Mouse (Mus musculus) embryonic facial prominence, embryonic 11.5 days (tissue): ENCODE measurements around the gene Lag3. TPM values are rescaled to one million over a fixed set of nuclear protein-coding genes. Genes with fewer than 3 reads are reported as not detected.

Source experiments
- ATAC-seq: fragments of 200-750 bp; cut with Nextera tagmentation; replicated peaks from 2 replicates; pipeline ENCODE4 v1.8.0; 2017; ENCODE audit warnings: low read depth; ENCODE audit not compliant: insufficient number of reproducible peaks, low FRiP score, low TSS enrichment
- DNase-seq: peaks from one replicate; pipeline ENCODE4 v3.0.0-alpha.2; 2015; ENCODE audit warnings: low spot score
- H3K27ac ChIP-seq: fragments of 300-500 bp; sonication (generic); replicated peaks from 2 replicates; pipeline ENCODE4 v1.5.1; 2014; ENCODE audit warnings: mild to moderate bottlenecking, low read depth, low read length, control low read depth
- H3K27me3 ChIP-seq: fragments of 300-500 bp; sonication (generic); 2 replicates; pipeline ENCODE4 v1.6.1; 2014; ENCODE audit warnings: mild to moderate bottlenecking, low read length, moderate library complexity, mixed read lengths; ENCODE audit not compliant: control insufficient read depth, insufficient read depth
- H3K36me3 ChIP-seq: fragments of 300-500 bp; sonication (generic); replicated peaks from 2 replicates; pipeline ENCODE4 v1.6.1; 2014; ENCODE audit warnings: low read depth, mild to moderate bottlenecking, low read length, moderate library complexity, mixed read lengths; ENCODE audit not compliant: control insufficient read depth, insufficient read depth
- H3K4me1 ChIP-seq: fragments of 300-500 bp; sonication (generic); 2 replicates; pipeline ENCODE4 v1.6.1; 2014; ENCODE audit warnings: low read length, mixed read lengths; ENCODE audit not compliant: control insufficient read depth, insufficient read depth
- H3K4me2 ChIP-seq: fragments of 300-500 bp; sonication (generic); 2 replicates; pipeline ENCODE4 v1.6.1; 2014; ENCODE audit warnings: low read depth, mild to moderate bottlenecking, control low read depth, low read length, moderate library complexity
- H3K4me3 ChIP-seq: fragments of 300-500 bp; sonication (generic); 2 replicates; pipeline ENCODE4 v1.5.1; 2014; ENCODE audit warnings: low read depth, low read length, control low read depth
- H3K9ac ChIP-seq: fragments of 300-500 bp; sonication (generic); replicated peaks from 2 replicates; pipeline ENCODE4 v1.6.1; 2014; ENCODE audit warnings: mild to moderate bottlenecking, control low read depth, low read length
- H3K9me3 ChIP-seq: fragments of 300-500 bp; sonication (generic); replicated peaks from 2 replicates; pipeline ENCODE4 v1.6.1; 2016; ENCODE audit warnings: mild to moderate bottlenecking, low read length, inconsistent platforms, mixed read lengths; ENCODE audit not compliant: control insufficient read depth
- WGBS: fragments of 180-500 bp; shearing (Covaris S2); extraction: QIAGEN DNeasy Blood & Tissue Kit; methylation state at CpG from one replicate; pipeline ENCODE4 v1.1.7; 2014; 5-methylcytosine and 5-hydroxymethylcytosine counted together
- polyA plus RNA-seq: library from polyadenylated mRNA; unstranded; fragments of >200 nt; fragmentation: Nextera tagmentation; extraction: Ambion mirVana; gene quantifications from 2 replicates; pipeline ENCODE4 v1.2.1, GENCODE M21; 2014

The Lag3 gene
- polyA plus RNA-seq, 1 experiment from 2014 or later: 1.7 TPM

DNA sequence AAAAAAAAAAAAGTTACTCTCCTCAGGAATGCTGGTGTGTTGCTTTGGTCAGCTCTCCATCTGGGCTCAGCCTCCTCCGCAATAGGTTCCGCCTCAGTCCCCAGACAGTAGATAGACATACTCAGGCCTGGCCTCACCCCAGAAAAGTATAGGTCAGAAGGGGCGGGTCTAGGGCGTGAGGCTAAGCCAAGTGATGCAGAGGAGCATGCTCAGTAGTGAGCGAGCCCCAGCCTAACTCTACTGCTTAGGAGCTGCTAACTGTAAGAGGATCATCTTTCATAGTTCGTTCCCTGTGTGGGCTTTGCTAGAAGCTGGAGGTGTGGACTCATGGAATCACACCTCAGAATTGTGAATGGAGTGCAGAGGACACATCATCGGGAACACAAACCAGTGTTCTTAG is 27.0 kb upstream of the Lag3 start:
- DNase-seq (no peak), ATAC-seq (no peak)
- no peaks in the 10 kb centered on the region for H3K9me3 ChIP-seq
- peaks cover 15% of the 10 kb centered on the region for H3K36me3 ChIP-seq
- no peak overlapping the region for H3K27ac ChIP-seq
- no peak overlapping the region for H3K9ac ChIP-seq
- H3K27me3 ChIP-seq: no peaks in the 10 kb centered on the region
- no peak overlapping the region for H3K4me2 ChIP-seq
- 96% methylated on average over 7 of the region's 7 CpGs for WGBS
- H3K4me3 ChIP-seq: no peak overlapping the region
- no peaks in the 10 kb centered on the region for H3K4me1 ChIP-seq

DNA sequence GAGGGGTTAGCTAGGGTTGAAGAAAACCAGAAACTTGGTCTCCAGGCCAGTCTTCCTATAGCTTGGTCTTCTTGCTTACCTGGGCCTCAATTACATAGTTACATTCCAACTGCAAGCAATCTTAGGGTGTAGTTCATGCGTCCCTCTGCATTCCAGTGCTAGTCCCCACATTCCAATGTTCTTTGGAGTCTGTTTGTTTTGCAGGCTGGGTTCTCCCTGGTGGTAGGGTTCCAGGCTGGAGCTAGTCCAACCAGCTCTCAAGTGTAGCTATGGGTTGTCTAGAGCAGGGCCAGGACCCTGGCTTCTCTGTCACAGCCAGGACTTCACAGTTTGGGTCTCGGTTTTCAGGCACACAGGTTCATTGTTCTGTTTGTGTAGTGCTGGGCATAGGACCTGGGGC is 26.0 kb upstream of the Lag3 start:
- H3K4me2 ChIP-seq: no peak overlapping the region
- ATAC-seq (no peak), DNase-seq (no peak)
- no peak overlapping the region for H3K9ac ChIP-seq
- no peak overlapping the region for H3K4me3 ChIP-seq
- 81% methylated on average over 2 of the region's 2 CpGs for WGBS
- H3K27ac ChIP-seq: no peak overlapping the region
- H3K36me3 ChIP-seq: peaks cover 15% of the 10 kb centered on the region
- no peaks in the 10 kb centered on the region for H3K27me3 ChIP-seq
- H3K4me1 ChIP-seq: peaks cover 2% of the 10 kb centered on the region; the same call in 1 of the 2 replicates
- H3K9me3 ChIP-seq: no peaks in the 10 kb centered on the region

DNA sequence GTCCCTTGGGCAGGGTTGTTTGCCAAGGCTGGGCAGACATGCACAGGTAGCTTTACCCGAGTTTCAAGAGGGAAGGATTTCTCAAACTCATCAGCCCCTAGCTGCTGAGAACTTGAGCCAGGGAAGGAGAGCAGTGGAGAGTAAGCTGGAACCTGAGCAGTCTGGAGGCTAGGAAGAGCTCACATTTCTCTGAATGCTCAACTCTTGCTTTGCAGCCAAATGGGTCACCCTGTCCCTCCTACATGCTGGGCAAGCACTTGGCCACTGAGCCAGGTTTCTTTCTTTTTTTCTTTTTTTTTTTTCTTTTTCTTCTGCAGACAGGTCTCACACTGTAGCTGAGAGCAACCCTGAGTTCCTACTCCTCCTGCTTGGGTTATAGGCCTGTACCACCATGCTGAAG is 25.2 kb upstream of the Lag3 start:
- Histone ChIP-seq H3K4me2 (no peak overlapping the region), H3K4me3 (no peak overlapping the region), H3K9me3 (no peaks in the 10 kb centered on the region), H3K27ac (no peak overlapping the region), H3K36me3 (peaks cover 15% of the 10 kb centered on the region), H3K9ac (no peak overlapping the region), H3K27me3 (no peaks in the 10 kb centered on the region), H3K4me1 (peaks cover 3% of the 10 kb centered on the region; the same call in 1 of the 2 replicates)
- no peak for ATAC-seq
- 74% methylated on average over 1 of the region's 1 CpGs for WGBS
- no peak for DNase-seq

DNA sequence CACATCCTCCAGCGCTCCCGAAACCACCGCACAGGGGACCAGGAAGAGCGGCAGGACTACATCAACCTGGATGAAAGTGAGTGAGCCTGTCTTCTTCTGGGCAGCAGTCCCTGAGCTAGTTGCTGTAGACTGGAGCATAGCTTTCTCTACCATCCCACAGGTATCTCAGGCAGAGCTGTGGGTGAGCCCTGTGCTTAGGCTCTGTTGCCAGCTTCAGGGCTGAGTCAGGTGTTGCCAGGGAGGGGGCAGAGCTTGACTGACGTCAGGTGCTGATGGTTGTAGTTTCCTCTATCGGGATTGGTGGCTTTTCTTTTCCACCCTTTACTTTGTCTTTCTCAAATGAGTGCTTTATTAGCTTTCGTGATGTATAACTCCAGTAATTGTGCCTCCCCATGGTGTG is 23.2 kb upstream of the Lag3 start:
- no peak overlapping the region for H3K27ac ChIP-seq
- H3K36me3 ChIP-seq: peaks cover 15% of the 10 kb centered on the region
- H3K4me2 ChIP-seq: no peak overlapping the region
- peaks cover 7% of the 10 kb centered on the region; the same call in 1 of the 2 replicates for H3K4me1 ChIP-seq
- no peaks in the 10 kb centered on the region for H3K9me3 ChIP-seq
- H3K27me3 ChIP-seq: no peaks in the 10 kb centered on the region
- H3K9ac ChIP-seq: no peak overlapping the region
- 92% methylated on average over 7 of the region's 7 CpGs for WGBS
- H3K4me3 ChIP-seq: no peak overlapping the region
- DNase-seq (no peak), ATAC-seq (no peak)

DNA sequence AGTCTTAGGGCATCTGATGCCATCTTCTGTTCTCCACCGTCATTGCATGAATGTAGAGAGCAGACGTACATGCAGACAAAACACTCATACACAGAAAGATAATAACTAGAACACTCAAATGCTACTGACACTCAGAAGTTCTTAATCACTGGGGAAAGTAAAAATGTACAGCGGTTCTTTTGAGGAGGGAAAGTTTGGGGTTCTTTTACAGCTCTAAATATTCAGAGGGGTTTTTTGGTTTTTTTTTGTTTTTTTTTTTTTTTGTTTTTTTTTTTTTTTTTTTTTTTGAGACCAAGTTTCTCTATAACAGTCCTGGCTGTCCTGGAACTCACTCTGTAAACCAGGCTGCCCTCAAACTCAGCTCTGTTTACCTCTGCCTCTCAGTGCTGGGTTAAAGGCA is 21.6 kb upstream of the Lag3 start:
- no peak overlapping the region for H3K27ac ChIP-seq
- no peaks in the 10 kb centered on the region for H3K9me3 ChIP-seq
- no peaks in the 10 kb centered on the region for H3K27me3 ChIP-seq
- no peak for ATAC-seq
- H3K4me1 ChIP-seq: peaks cover 7% of the 10 kb centered on the region; the same call in 1 of the 2 replicates
- no peak overlapping the region for H3K9ac ChIP-seq
- peaks cover 15% of the 10 kb centered on the region for H3K36me3 ChIP-seq
- WGBS: 89% methylated on average over 3 of the region's 3 CpGs
- H3K4me2 ChIP-seq: no peak overlapping the region
- no peak for DNase-seq
- no peak overlapping the region for H3K4me3 ChIP-seq

DNA sequence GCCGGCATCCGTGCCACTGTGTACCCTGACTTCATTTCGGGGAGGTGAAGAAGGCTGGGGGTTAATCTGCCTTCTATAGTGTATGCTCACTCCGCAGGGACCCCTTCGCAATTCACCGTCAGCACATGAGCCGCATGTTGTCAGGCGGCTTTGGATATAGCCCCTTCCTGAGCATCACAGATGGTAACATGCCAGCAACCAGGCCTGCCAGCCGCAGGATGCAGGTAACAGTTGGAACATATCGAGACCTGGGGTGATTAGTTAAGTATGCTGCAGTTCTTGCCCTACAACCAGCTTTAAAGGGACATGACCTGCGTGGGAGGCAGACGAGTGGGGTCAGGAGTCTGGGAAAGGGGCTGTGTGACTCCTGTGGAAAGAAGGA is 20.8 kb upstream of the Lag3 start:
- Histone ChIP-seq H3K27ac (peak overlapping the region; percentile 88), H3K9ac (peak overlapping the region; percentile 92), H3K4me3 (peak overlapping the region; percentile 88), H3K27me3 (no peaks in the 10 kb centered on the region), H3K4me1 (peaks cover 7% of the 10 kb centered on the region; the same call in 1 of the 2 replicates), H3K36me3 (peaks cover 12% of the 10 kb centered on the region), H3K9me3 (no peaks in the 10 kb centered on the region), H3K4me2 (peak overlapping the region; percentile 86)
- no peak for ATAC-seq
- DNase-seq: no peak
- 51% methylated on average over 12 of the region's 12 CpGs for WGBS

DNA sequence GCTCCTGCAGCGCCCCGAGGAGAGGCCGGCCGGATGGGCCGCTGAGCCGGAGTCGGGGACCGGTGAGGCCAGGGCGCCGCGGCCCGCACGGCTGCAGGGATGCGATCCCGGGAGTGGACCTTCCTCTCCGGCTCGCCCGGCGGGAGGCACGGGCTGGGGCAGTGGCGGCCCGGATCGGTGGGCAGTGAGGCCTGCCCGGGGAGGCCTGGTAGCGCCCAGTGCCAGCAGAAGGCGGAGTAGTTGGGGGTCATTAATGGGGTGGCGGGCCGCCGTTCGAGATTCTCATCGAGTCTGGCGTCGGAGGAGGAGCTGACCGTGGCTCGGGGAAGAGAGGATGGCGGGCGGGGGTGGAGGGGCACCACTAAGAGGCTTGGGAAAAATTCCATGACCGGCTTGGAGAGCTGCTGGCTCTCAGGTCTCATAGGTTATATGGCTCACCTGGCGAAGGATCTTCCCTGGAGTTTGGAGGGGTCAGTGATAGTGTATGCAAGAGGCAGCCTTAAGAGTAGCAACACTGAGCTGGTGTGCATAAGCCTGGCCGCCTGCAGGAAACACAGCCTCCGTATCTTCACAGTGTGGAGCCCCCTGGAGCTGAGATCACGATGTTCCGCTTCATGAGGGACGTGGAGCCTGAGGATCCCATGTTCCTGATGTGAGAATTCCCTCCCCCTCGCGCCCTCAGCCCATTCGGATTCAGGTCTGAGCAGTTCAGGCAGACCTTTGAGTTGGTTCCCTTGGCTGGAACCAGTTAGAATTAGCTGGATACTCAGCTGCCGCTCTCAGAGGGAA is 20.2 kb upstream of the Lag3 start:
- peak; percentile 52 for ATAC-seq
- Histone ChIP-seq H3K27me3 (no peaks in the 10 kb centered on the region), H3K4me1 (peaks cover 7% of the 10 kb centered on the region; the same call in 1 of the 2 replicates), H3K9ac (peak overlapping the region; percentile 92), H3K4me3 (peak overlapping the region; percentile 88), H3K27ac (peak overlapping the region; percentile 88), H3K36me3 (peaks cover 12% of the 10 kb centered on the region), H3K9me3 (no peaks in the 10 kb centered on the region), H3K4me2 (peak overlapping the region; percentile 86)
- DNase-seq: no peak
- under 1% methylated on average over 47 of the region's 48 CpGs for WGBS

DNA sequence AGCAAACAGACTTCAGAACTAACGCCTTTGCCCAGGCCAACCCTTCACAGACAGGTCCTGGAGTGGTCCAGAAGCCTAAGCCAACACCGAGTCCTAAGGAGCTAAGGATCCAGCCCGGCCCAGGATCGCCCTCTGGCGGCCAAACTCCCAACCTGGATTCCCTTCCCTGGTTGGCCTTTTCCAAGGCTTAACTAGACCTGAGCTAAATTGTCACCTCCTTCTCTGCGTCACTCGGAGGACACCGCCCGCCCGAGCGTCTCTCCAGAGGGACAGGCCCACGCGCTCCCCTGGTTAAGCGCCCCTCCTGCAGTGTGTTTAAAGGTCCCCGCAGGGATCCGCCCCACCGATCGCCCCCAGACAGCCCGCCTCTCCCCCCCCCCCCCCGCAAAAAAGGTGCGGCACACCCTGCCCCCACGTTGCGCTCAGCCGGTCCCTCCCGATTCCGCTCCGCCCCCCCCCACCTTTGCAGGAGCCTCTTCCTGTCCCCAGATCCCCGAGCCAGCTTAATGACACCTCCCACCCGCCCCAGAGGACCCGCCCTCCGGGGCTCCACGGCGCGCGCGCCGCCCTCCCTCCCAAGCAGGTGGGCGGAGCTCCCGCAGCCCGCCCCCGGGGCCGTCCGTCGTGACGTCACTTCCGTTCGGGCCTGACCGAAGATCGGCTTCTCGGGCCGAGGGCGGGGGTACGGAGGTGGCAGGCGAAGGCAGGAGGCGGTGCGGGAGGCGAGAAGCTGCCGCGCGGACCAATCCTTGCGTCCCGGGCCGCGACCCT is 19.4 kb upstream of the Lag3 start, which contains the start of gene Mlf2:
Mlf2 (plus strand) TSS at position 633 of the 771 bp plus-strand sequence.
- Histone ChIP-seq H3K4me2 (peak within 1 kb of the TSS; percentile 86), H3K27ac (peak within 1 kb of the TSS; percentile 88), H3K4me3 (peak within 1 kb of the TSS; percentile 88), H3K9me3 (no peaks in the 10 kb centered on the region), H3K27me3 (no peaks in the 10 kb centered on the region), H3K4me1 (peaks cover 7% of the 10 kb centered on the region; the same call in 1 of the 2 replicates), H3K9ac (peak within 1 kb of the TSS; percentile 92), H3K36me3 (peaks cover 6% of the 10 kb centered on the region)
- ATAC-seq (peak; percentile 96), DNase-seq (peak; percentile 99)
- WGBS: 1% methylated on average over 46 of the region's 64 CpGs
